Mouse (Mus musculus) myocyte (in vitro differentiated cells): ENCODE measurements at regions not wholly inside any gene's neighbourhood (a gene's known extent, or its start where the extent isn't known, plus 50 kb on each side); places are given as distances from the start of the nearest gene placed in this dataset.

Experiments used
- CEBPB ChIP-seq: IDR thresholded peaks from 2 replicates; pipeline ENCODE4 v1.6.1; 2011; ENCODE audit warnings: mild to moderate bottlenecking, moderate library complexity; ENCODE audit not compliant: poor library complexity, insufficient read depth, severe bottlenecking
- E2F4 ChIP-seq: IDR thresholded peaks from one replicate; pipeline ENCODE4 v1.6.1; 2011; ENCODE audit warnings: mild to moderate bottlenecking, control low read depth, moderate library complexity; ENCODE audit not compliant: insufficient read depth
- MAX ChIP-seq: IDR thresholded peaks from one replicate; pipeline ENCODE4 v1.6.1; 2011; ENCODE audit warnings: low read depth, mild to moderate bottlenecking, control low read depth
- MYOD1 ChIP-seq, 3 experiments: IDR thresholded peaks; one replicate each; pipeline ENCODE4 v1.6.1; 2011; ENCODE audit warnings: control low read depth in 2 of 3, low read depth in 2 of 3, mild to moderate bottlenecking in 2 of 3, moderate library complexity in 1 of 3; ENCODE audit not compliant: insufficient read length in 2 of 3, control insufficient read depth in 1 of 3
- MYOG ChIP-seq, 3 experiments: IDR thresholded peaks; one replicate each; pipeline ENCODE4 v1.6.1; 2011; ENCODE audit warnings: control low read depth in 2 of 3, low read depth in 2 of 3, mild to moderate bottlenecking in 2 of 3; ENCODE audit not compliant: insufficient read length in 2 of 3, control insufficient read depth in 1 of 3, insufficient read depth in 1 of 3
- POLR2A ChIP-seq: IDR thresholded peaks from one replicate; pipeline ENCODE4 v1.6.1; 2011; ENCODE audit warnings: low read depth, mild to moderate bottlenecking, control low read depth, moderate library complexity; ENCODE audit not compliant: insufficient read length
- POLR2AphosphoS2 ChIP-seq: IDR thresholded peaks from one replicate; pipeline ENCODE4 v1.6.1; 2011; ENCODE audit warnings: low read depth, control low read depth; ENCODE audit not compliant: insufficient read length
- REST ChIP-seq: IDR thresholded peaks from one replicate; pipeline ENCODE4 v1.6.1; 2011; ENCODE audit warnings: mild to moderate bottlenecking, control low read depth, moderate library complexity; ENCODE audit not compliant: insufficient read depth, insufficient read length
- TCF12 ChIP-seq: IDR thresholded peaks from one replicate; pipeline ENCODE4 v1.6.1; 2011; ENCODE audit warnings: mild to moderate bottlenecking, control low read depth; ENCODE audit not compliant: poor library complexity, insufficient read depth, severe bottlenecking
- USF1 ChIP-seq: IDR thresholded peaks from one replicate; pipeline ENCODE4 v1.6.1; 2011; ENCODE audit warnings: low read depth, mild to moderate bottlenecking, control low read depth, moderate library complexity

- TF ChIP-seq POLR2A (no peak), CEBPB (no peak), REST (no peak), TCF12 (no peak), POLR2AphosphoS2 (no peak), MAX (no peak), MYOD1 (IDR thresholded peaks at IDR 0.05; ENCODE audit: control insufficient read depth in 1 of 3, insufficient read length in 2 of 3, low read depth in 2 of 3) (no peak), MYOG (IDR thresholded peaks at IDR 0.05; ENCODE audit: control insufficient read depth in 1 of 3, insufficient read depth in 1 of 3, insufficient read length in 2 of 3, low read depth in 2 of 3) (no peak), E2F4 (no peak), USF1 (no peak)
Measured at GRCm38 (mm10) chr3:22745026-22745425, 668.6 kb downstream of the Tbl1xr1 start.
